24 mouse cellular contexts compared by ENCODE assay signal in the genomic region with DNA sequence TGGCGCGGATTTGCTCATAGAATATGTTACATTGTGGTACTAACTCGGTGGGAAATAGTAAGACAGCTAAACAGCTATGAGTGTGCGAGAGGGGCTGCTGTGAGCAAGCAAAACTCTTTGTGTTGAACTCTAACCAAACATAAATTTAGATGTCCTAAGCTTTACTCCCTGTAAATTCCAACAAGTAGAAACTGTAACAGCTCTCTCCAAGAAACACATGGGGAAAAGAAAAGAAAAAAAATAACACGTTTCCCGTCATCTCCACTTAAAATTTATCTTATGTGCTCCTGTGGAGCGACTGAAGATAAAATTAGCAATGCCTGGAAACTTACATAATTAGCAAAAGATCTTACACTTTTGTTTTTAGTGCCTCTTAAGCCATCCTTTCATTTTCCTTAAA.
"Had no signal": no experiment of that assay in that cellular context is flagged by ENCODE, and none has a peak within 500 bp of the region (broad histone marks: within the 10 kb centered on the region; RNA-seq: fewer than 3 reads in every experiment).

No protein-coding gene starts in this region.

- H3K27me3 ChIP-seq: heart, embryonic 12.5 days; hindbrain, embryonic 12.5 days; intestine, embryonic 15.5 days; limb, embryonic 13.5 days; limb, embryonic 15.5 days; liver, embryonic 12.5 days had no signal

- H3K27ac ChIP-seq: gastrocnemius, adult 2 months; heart, embryonic 10.5 days; hindbrain, embryonic 10.5 days; hindbrain, embryonic 12.5 days; hindbrain, embryonic 14.5 days; intestine, embryonic 15.5 days; layer of hippocampus, adult 2 months; limb, embryonic 13.5 days; limb, embryonic 15.5 days; liver, embryonic 12.5 days; liver, embryonic 14.5 days had no signal

- H3K9ac ChIP-seq: heart, embryonic 12.5 days; hindbrain, embryonic 12.5 days; hindbrain, embryonic 14.5 days; intestine, embryonic 15.5 days; limb, embryonic 13.5 days; limb, embryonic 15.5 days; liver, embryonic 12.5 days; liver, embryonic 14.5 days had no signal

- H3K36me3 ChIP-seq: heart, embryonic 10.5 days; heart, embryonic 12.5 days; hindbrain, embryonic 10.5 days; hindbrain, embryonic 12.5 days; intestine, embryonic 15.5 days; limb, embryonic 13.5 days; limb, embryonic 15.5 days; liver, embryonic 12.5 days had no signal

- H3K4me2 ChIP-seq: heart, embryonic 12.5 days; hindbrain, embryonic 12.5 days; hindbrain, embryonic 14.5 days; intestine, embryonic 15.5 days; limb, embryonic 13.5 days; limb, embryonic 15.5 days; liver, embryonic 12.5 days had no signal

- H3K4me1 ChIP-seq: heart, embryonic 10.5 days; hindbrain, embryonic 10.5 days; hindbrain, embryonic 12.5 days; intestine, embryonic 15.5 days; limb, embryonic 13.5 days; limb, embryonic 15.5 days; liver, embryonic 12.5 days had no signal

- H3K9me3 ChIP-seq: heart, embryonic 10.5 days; heart, embryonic 12.5 days; hindbrain, embryonic 10.5 days; hindbrain, embryonic 12.5 days; intestine, embryonic 15.5 days; limb, embryonic 13.5 days; limb, embryonic 15.5 days; liver, embryonic 12.5 days had no signal

- DNase-seq: gastrocnemius, adult 2 months; gastrocnemius, postnatal 10 days; gastrocnemius, postnatal 25 days; heart, postnatal 10 days; heart, postnatal 4 days; kidney, adult 18-20 months; kidney, adult 8-10 months; kidney, postnatal 14 days; kidney, postnatal 4 days; layer of hippocampus, postnatal 36 days had no signal

- ATAC-seq: hindbrain, embryonic 16.5 days; inflammation-experienced regulatory T-cells, adult 6 months; intestine, embryonic 15.5 days; intestine, postnatal 0 days; liver, embryonic 12.5 days had no signal

- H3K4me3 ChIP-seq: gastrocnemius, adult 2 months; heart, embryonic 10.5 days; heart, embryonic 12.5 days; hindbrain, embryonic 10.5 days; hindbrain, embryonic 12.5 days; intestine, embryonic 15.5 days; layer of hippocampus, adult 2 months; limb, embryonic 13.5 days; limb, embryonic 15.5 days; liver, embryonic 12.5 days had no signal
